In the genomic region with DNA sequence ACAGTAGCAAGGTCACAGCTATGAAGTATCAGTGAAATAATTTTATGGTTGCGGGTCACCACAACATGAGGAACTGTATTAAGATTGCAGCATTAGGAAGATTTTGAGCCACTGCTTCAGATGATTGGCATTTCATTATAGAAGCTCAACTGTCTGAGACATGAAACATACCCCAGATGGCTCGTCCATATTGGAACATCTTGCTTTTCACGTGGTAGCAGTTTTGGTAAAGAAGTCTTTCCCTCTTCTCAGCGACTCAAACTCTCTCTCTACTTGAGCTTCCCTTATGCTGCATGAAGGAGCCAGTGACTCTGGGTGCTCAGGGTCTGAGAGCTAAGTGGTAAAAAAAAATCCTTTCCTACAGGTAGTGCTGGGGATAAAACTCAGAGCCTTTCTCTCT, we compare ENCODE assay signal across 15 mouse cellular contexts.
DNase-seq lines count a peak whose midpoint lies in the region; TF ChIP-seq lines count a peak whose summit lies in the region.
"Had no signal": no experiment of that assay in that cellular context is flagged by ENCODE, and none has a peak within 500 bp of the region (broad histone marks: within the 10 kb centered on the region; RNA-seq: fewer than 3 reads in every experiment).

No protein-coding gene starts in this region.

- no peak for TF ChIP-seq CTCF in brain, embryonic 14.5 days (IDR thresholded peaks at IDR 0.05; ENCODE audit: borderline replicate concordance, extremely low read depth, insufficient read depth, insufficient read length)

- no peak for TF ChIP-seq POLR2A in brain, embryonic 14.5 days (IDR thresholded peaks at IDR 0.05; ENCODE audit: borderline replicate concordance, extremely low read depth, insufficient read depth, insufficient read length, poor library complexity, severe bottlenecking)

- DNase-seq in layer of hippocampus, adult 18-20 months (ENCODE audit: low spot score in 2 of 2) = peak; percentile 28 to 71
- no peak for DNase-seq in layer of hippocampus, adult 9-10 months (ENCODE audit: low spot score)
- peak; percentile 7 for DNase-seq in brain, embryonic 14.5 days (ENCODE audit: low read depth)
- peak; percentile 8 to 29 for DNase-seq in layer of hippocampus, adult 8-10 months (ENCODE audit: low spot score in 2 of 2)
- DNase-seq in adrenal gland, postnatal 4 days (ENCODE audit: low spot score in 2 of 2) = no peak
- no peak for DNase-seq in urinary bladder, postnatal 4 days (ENCODE audit: low spot score in 2 of 2)
- DNase-seq: adrenal gland, adult 2 months; adrenal gland, postnatal 14 days; cerebellum, adult 18-20 months; cerebellum, adult 9-10 months; cerebellum, postnatal 14 days; gastrocnemius, postnatal 25 days; heart, adult 18-20 months; heart, postnatal 10 days; heart, postnatal 36 days had no signal

Comparison
In these comparisons a context has a peak if more than half of its experiments do, and no peak if none do; other contexts are left out.
1. DNase-seq: peak in layer of hippocampus, adult 18-20 months (2 of 2), brain, embryonic 14.5 days (single experiment) and layer of hippocampus, adult 8-10 months (2 of 2); none in layer of hippocampus, adult 9-10 months (single experiment), adrenal gland, postnatal 4 days (0 of 2) and urinary bladder, postnatal 4 days (0 of 2).